Mouse (Mus musculus): ENCODE results near the gene Mpig6b.

Gene Mpig6b

DNA sequence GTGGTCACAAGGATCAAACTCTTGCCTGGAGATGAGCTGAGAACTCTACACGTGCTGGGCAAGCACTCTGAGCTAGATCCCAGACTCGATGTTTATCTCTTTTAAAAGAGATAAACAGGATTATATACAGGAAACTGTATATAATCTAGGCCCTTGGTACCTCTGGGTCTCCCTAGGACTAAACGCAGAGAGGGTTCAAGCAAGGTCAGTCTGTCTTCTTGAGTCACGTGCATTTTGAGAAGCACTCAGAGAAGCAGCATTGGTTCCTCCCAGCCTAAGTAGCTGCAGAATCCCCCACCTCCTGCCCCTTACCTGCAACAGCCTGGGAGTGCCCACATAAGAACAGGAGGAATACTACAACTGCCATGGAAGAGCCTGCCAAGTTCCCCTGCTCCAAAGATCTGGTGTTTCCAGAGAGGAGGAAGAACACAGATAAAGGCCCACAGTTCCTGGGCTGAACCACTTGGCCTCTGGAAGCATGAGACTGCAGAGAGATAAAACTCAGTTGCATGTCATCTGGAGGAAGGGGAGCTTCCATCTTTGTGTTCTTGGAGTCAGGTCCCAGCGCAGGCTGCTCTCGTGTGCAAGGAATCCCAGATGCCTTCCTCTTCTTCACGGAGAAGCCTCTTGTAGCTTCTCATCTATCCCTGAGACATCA, 19.4 kb upstream of the Mpig6b start, which contains the start of gene Ly6g6f:
Gene Ly6g6f (minus strand): TSS at position 403 of the 658 bp plus-strand sequence.
- no peak for DNase-seq (ENCODE audit: low read depth)

GRCm38 (mm10) chr17:35083929-35084497, 18.0 kb upstream of the Mpig6b start:
- DNase-seq (ENCODE audit: low read depth) = no peak

GRCm38 (mm10) chr17:35082841-35083576, 17.0 kb upstream of the Mpig6b start:
- DNase-seq (ENCODE audit: low read depth) = no peak

GRCm38 (mm10) chr17:35080710-35081109, 14.7 kb upstream of the Mpig6b start:
- no peak for DNase-seq (ENCODE audit: low read depth)

DNA sequence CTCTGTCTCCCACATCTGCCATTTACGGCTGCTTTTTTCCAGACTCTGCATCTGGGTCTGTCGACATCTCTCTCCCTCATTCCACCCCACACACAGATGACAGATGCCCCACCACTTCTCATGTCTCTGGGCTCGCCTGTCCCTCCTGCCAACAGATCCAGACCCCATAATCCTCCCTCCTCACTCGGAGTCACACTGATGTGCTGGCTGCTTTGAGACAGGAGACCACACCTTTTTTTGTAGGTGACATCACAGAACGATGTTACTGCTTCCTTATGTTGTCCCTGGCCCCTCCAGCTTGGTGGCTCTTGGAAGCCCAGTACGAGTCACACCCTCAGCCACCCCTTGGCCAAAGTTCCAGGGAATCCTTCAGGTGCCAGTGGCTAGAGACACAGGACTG, 14.3 kb upstream of the Mpig6b start:
- DNase-seq (ENCODE audit: low read depth) = no peak

DNA sequence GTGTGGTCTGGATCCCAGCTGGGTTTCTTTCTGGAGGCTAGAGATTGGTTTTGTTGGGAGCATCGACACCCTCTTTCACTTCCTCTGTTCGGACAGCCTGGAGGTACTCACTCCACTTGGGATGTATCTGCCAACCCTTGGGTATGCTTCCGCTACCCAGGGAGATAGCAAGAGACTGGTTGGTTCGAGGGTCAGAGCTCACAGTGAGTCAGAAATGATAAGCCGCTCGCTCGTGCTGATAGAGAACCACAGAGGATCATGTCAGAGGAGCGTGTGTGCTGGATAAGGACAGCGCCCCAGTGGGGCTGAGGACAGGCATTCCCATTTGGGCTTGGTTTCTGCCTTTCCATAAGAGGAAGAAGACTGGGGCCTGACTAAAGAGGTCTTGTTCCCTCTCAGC, 13.8 kb upstream of the Mpig6b start:
- peak; percentile 70 for DNase-seq (ENCODE audit: low read depth)

DNA sequence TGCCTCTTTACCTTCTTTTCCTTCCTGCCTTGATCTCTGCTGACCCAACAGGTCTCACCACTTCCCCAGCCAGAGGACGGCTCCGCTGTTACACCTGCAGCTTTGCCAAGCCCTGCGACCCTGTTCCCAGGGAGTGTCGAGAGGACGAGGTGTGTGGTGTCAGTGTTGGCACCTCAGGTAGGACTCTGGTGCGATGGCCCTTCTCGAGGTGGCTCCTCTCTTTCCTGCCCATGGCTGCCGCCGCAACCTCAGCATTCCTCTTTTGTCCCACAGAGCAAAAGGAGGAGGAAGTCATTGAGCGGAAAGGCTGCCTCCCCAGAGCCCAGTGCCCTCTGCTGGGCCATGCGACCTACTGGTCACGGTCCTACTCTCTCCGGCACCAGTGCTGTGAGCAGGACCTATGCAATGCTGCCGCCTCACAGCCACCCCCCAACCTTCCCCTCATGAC, 11.8 kb upstream of the Mpig6b start, which contains the start of gene Ly6g6d:
Gene Ly6g6d (minus strand): TSS at position 280 of the 448 bp plus-strand sequence.
- DNase-seq (ENCODE audit: low read depth) = no peak

- DNase-seq (ENCODE audit: low read depth) = no peak
These were observed 11.3 kb upstream of the Mpig6b start for GRCm38 (mm10) chr17:35077285-35077684.

- no peak for DNase-seq (ENCODE audit: low read depth)
These were observed 10.7 kb upstream of the Mpig6b start, which contains the start of gene Ly6g6e for GRCm38 (mm10) chr17:35076507-35077176. Gene Ly6g6e, plus strand, starts transcription at chr17:35076902.

- no peak for DNase-seq (ENCODE audit: low read depth)
These were observed 8.1 kb upstream of the Mpig6b start for GRCm38 (mm10) chr17:35074097-35074496.

GRCm38 (mm10) chr17:35071454-35071853, 5.5 kb upstream of the Mpig6b start:
- DNase-seq (ENCODE audit: low read depth) = no peak

GRCm38 (mm10) chr17:35070556-35071229, 4.7 kb upstream of the Mpig6b start:
- no peak for DNase-seq (ENCODE audit: low read depth)

GRCm38 (mm10) chr17:35068213-35068914, 2.4 kb upstream of the Mpig6b start:
- DNase-seq (ENCODE audit: low read depth) = no peak

- DNase-seq (ENCODE audit: low read depth) = no peak
These were observed 735 bp downstream of the Mpig6b start, which contains the start of gene Ly6g6c for GRCm38 (mm10) chr17:35064951-35065947. Gene Ly6g6c, plus strand, starts transcription at chr17:35065388.

GRCm38 (mm10) chr17:35064378-35064877, 1.6 kb downstream of the Mpig6b start:
- DNase-seq (ENCODE audit: low read depth) = no peak

DNA sequence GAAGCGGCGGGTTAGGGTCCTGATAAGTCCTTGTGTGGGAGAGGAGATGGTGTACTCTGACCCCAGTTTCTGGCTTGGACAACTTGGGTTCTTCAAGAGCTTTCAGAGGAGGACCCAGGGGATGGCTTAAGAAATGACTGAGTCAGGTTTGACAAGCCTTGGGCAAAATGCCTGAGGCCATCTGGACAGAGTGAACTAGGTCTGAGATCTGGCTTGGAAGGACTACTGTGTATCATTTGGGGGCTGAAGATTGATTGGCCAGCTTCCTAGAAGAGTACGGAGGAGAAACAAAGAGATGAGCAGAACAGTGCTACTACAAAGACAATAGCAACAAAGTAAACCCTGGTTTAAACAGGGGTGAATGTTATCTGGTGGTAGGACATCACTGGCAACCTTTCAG, 2.5 kb downstream of the Mpig6b start:
- DNase-seq (ENCODE audit: low read depth) = no peak

GRCm38 (mm10) chr17:35061299-35061698, 4.7 kb downstream of the Mpig6b start:
- no peak for DNase-seq (ENCODE audit: low read depth)

DNA sequence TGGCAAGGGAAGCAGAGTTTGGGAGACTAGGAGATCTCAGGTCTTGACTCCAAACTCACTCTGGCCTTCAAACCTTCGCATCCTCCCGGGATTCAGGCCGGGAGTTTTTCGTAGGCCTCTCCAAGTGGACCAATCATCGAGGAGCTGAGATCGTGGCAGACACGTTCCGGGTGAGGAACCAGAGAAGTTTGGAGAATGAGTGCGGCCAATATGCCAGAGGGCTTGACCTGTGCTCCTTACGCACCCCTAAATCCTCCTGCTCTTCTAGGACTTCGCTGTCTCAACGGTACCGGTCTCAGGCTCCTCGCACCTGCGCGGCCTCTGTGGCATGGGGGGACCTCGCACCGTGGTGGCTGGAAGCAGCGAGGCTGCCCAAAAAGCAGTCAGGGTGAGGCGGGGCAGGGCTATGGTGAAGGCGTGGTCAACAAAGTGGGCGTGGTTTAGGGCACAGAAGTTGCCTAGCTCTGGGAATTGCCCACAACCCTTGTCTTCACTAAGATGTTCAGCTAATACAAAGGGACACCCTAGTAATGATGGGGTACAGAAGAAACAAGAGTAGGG, 5.2 kb downstream of the Mpig6b start:
- DNase-seq (ENCODE audit: low read depth) = no peak

- DNase-seq (ENCODE audit: low read depth) = no peak
These were observed 5.9 kb downstream of the Mpig6b start for GRCm38 (mm10) chr17:35060071-35060470.
